ENCODE assay signal across 11 mouse cellular contexts in genomic region chr12:55626711-55627110, GRCm38 (mm10). TPM values are rescaled to one million over a fixed set of nuclear protein-coding genes. Genes with fewer than 3 reads are reported as not detected.
DNase-seq lines count a peak whose midpoint lies in the region; ATAC-seq lines count a peak whose summit lies in the region.
"Had no signal": no experiment of that assay in that cellular context is flagged by ENCODE, and none has a peak within 500 bp of the region (broad histone marks: within the 10 kb centered on the region; RNA-seq: fewer than 3 reads in every experiment).

No protein-coding gene starts in this region.

- 42% methylated on average over 4 of the region's 4 CpGs for WGBS in limb, embryonic 11.5 days
- WGBS in limb, embryonic 10.5 days: 39% methylated on average over 4 of the region's 4 CpGs

- no peaks in the 10 kb centered on the region for H3K27me3 ChIP-seq in limb, embryonic 11.5 days (ENCODE audit: control insufficient read depth, insufficient read depth, low read length)
- no peaks in the 10 kb centered on the region for H3K27me3 ChIP-seq in limb, embryonic 10.5 days (ENCODE audit: low read depth, poor library complexity, severe bottlenecking)
- H3K27me3 ChIP-seq: neural tube, embryonic 15.5 days had no signal

- ATAC-seq in limb, embryonic 11.5 days (ENCODE audit: insufficient number of reproducible peaks, low FRiP score, low TSS enrichment, low read depth): no peak
- ATAC-seq in megakaryocyte progenitor cell, adult 5-6 weeks (replicated peaks; ENCODE audit: poor library complexity): peak; percentile 46; the same call in 1 of the 2 replicates

- H3K9ac ChIP-seq in limb, embryonic 11.5 days (ENCODE audit: low read length): no peak overlapping the region
- H3K9ac ChIP-seq: neural tube, embryonic 15.5 days had no signal

- no peaks in the 10 kb centered on the region for H3K9me3 ChIP-seq in limb, embryonic 11.5 days (ENCODE audit: control insufficient read depth, low read length)
- no peaks in the 10 kb centered on the region for H3K9me3 ChIP-seq in limb, embryonic 10.5 days (replicated peaks)
- H3K9me3 ChIP-seq: neural tube, embryonic 15.5 days had no signal

- H3K4me1 ChIP-seq in limb, embryonic 11.5 days (ENCODE audit: control insufficient read depth, insufficient read depth, low read length): no peaks in the 10 kb centered on the region
- peaks cover 4% of the 10 kb centered on the region; the same call in 1 of the 2 replicates for H3K4me1 ChIP-seq in limb, embryonic 10.5 days

- H3K4me3 ChIP-seq in limb, embryonic 11.5 days (ENCODE audit: low read depth, low read length): no peak overlapping the region
- H3K4me3 ChIP-seq in limb, embryonic 10.5 days: no peak overlapping the region
- H3K4me3 ChIP-seq: erythroblast, embryonic 14.5 days; neural tube, embryonic 15.5 days had no signal

- no peaks in the 10 kb centered on the region for H3K36me3 ChIP-seq in limb, embryonic 11.5 days (ENCODE audit: control insufficient read depth, insufficient read depth, low read length)
- H3K36me3 ChIP-seq in limb, embryonic 10.5 days: no peaks in the 10 kb centered on the region
- H3K36me3 ChIP-seq: neural tube, embryonic 15.5 days had no signal

- H3K27ac ChIP-seq in limb, embryonic 11.5 days (replicated peaks; ENCODE audit: low read depth, low read length): no peak overlapping the region
- no peak overlapping the region for H3K27ac ChIP-seq in limb, embryonic 10.5 days
- H3K27ac ChIP-seq: neural tube, embryonic 15.5 days had no signal

- no peak overlapping the region for H3K4me2 ChIP-seq in limb, embryonic 11.5 days (ENCODE audit: low read depth, severe bottlenecking)
- H3K4me2 ChIP-seq: neural tube, embryonic 15.5 days had no signal

- DNase-seq in cerebellum, postnatal 10 days: peak; percentile 32 to 47
- DNase-seq in cerebellum, adult 11-12 months: no peak
- DNase-seq in limb, embryonic 11.5 days (ENCODE audit: low spot score): peak; percentile 27
- no peak for DNase-seq in limb, embryonic 10.5 days (ENCODE audit: low spot score)
- peak; percentile 81 for DNase-seq in R1 (ENCODE audit: low read depth, low spot score)
- no peak for DNase-seq in frontal cortex, postnatal 10 days (ENCODE audit: low spot score in 2 of 2)
- no peak for DNase-seq in urinary bladder, postnatal 14 days (ENCODE audit: low spot score)

RNA-seq across cellular contexts. Expression of gene Insm2, which starts 27.5 kb away (rescaled TPM):
- polyA plus RNA-seq in limb, embryonic 11.5 days (2014; fragmentation: Nextera tagmentation; extraction: Ambion mirVana): 0.07 TPM in 1 of 2 replicates, not detected in the other
- 0.05 TPM in 1 of 2 replicates, not detected in the other for polyA plus RNA-seq in limb, embryonic 10.5 days (2016; fragmentation: Nextera tagmentation; extraction: Ambion mirVana)
- total RNA-seq in megakaryocyte progenitor cell, adult 5-6 weeks (2015): not detected in 2 replicates
- total RNA-seq in megakaryocyte progenitor cell, adult 5-6 weeks (2017): not detected in 2 replicates
- polyA plus RNA-seq: erythroblast, embryonic 14.5 days; heart, embryonic 14.5 days had no signal

Comparison
In these comparisons a context has a peak if more than half of its experiments do, and no peak if none do; other contexts are left out.
1. DNase-seq: peak in cerebellum, postnatal 10 days (2 of 2), limb, embryonic 11.5 days (single experiment) and R1 (single experiment); none in cerebellum, adult 11-12 months (single experiment), limb, embryonic 10.5 days (single experiment), frontal cortex, postnatal 10 days (0 of 2) and urinary bladder, postnatal 14 days (single experiment).